Mouse (Mus musculus): ENCODE data around the gene 1700018B08Rik. TPM values are rescaled to one million over a fixed set of nuclear protein-coding genes. Genes with fewer than 3 reads are reported as not detected.

1700018B08Rik gene
- polyA plus RNA-seq, 1 experiment, result not detected

DNA sequence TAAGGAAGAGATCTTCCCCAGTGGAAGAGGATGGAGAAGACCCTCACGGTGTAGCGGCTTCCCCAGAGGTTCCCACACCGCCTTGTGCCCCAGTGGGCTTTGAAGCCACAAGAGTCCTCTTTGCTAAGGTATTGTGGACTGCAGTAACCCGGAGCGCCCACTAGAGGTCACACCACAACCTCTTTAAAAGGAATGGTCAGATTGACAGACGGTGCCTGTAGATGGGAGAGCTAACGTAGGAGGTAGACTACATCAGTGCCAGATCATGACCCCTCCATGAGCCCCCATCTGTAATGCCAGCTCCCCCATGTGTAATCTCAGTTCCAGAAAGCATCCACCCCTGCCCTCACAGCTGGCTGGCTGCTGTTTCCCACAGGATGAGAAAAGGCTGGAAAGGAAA lies 3.0 kb upstream of the 1700018B08Rik start:
- no peak overlapping the region for H3K9ac ChIP-seq (ENCODE audit: low read depth, poor library complexity, severe bottlenecking)
- no peaks in the 10 kb centered on the region for H3K27me3 ChIP-seq (ENCODE audit: control insufficient read depth, insufficient read depth, low read length, poor library complexity, severe bottlenecking)
- no peak overlapping the region for H3K4me3 ChIP-seq (ENCODE audit: low read depth, low read length)
- H3K4me1 ChIP-seq (ENCODE audit: control insufficient read depth, insufficient read depth, low read length), result no peaks in the 10 kb centered on the region
- H3K9me3 ChIP-seq (replicated peaks; ENCODE audit: control insufficient read depth, insufficient read depth, low read length, poor library complexity, severe bottlenecking), result no peaks in the 10 kb centered on the region
- TF ChIP-seq EP300 (IDR thresholded peaks at IDR 0.05; ENCODE audit: insufficient read depth, low read depth, low read length), result no peak
- peak; percentile 70 for TF ChIP-seq CTCF (IDR thresholded peaks at IDR 0.05; ENCODE audit: low read depth, low read length)
- no peak for TF ChIP-seq POLR2A (IDR thresholded peaks at IDR 0.05; ENCODE audit: insufficient read depth, low read length)
- no peak overlapping the region for H3K27ac ChIP-seq (ENCODE audit: insufficient read depth, low read length)
- 0 out of 2 replicates have a peak, but pooled peaks cover 4% of the 10 kb centered on the region for H3K36me3 ChIP-seq (ENCODE audit: control insufficient read depth, insufficient read depth, low read length, poor library complexity, severe bottlenecking)

DNA sequence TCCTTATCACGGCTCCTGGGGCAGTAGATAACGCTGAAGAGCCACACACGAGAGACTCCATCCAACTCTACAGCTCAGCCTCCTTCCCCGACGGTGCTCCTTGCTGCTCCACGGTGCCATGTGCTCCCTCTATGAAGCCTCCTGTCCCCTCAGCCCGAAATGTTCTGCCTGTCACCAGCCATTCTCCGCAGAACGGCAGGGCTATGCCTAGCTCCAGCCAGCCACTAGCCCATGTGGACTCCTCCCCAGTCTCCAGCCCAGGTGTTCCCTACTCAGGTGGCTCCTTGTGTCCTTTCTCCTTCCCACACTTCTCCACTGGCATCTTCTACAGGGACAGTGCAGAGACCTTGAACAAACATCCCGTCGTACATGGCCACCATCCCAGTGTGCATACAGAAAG lies 816 bp upstream of the 1700018B08Rik start:
- no peak overlapping the region for H3K9ac ChIP-seq (ENCODE audit: low read depth, poor library complexity, severe bottlenecking)
- no peaks in the 10 kb centered on the region for H3K4me1 ChIP-seq (ENCODE audit: control insufficient read depth, insufficient read depth, low read length)
- H3K27me3 ChIP-seq (ENCODE audit: control insufficient read depth, insufficient read depth, low read length, poor library complexity, severe bottlenecking), result no peaks in the 10 kb centered on the region
- no peaks in the 10 kb centered on the region for H3K36me3 ChIP-seq (ENCODE audit: control insufficient read depth, insufficient read depth, low read length, poor library complexity, severe bottlenecking)
- no peak overlapping the region for H3K27ac ChIP-seq (ENCODE audit: insufficient read depth, low read length)
- no peaks in the 10 kb centered on the region for H3K9me3 ChIP-seq (replicated peaks; ENCODE audit: control insufficient read depth, insufficient read depth, low read length, poor library complexity, severe bottlenecking)
- no peak overlapping the region for H3K4me3 ChIP-seq (ENCODE audit: low read depth, low read length)
- TF ChIP-seq POLR2A (IDR thresholded peaks at IDR 0.05; ENCODE audit: insufficient read depth, low read length) (no peak), EP300 (IDR thresholded peaks at IDR 0.05; ENCODE audit: insufficient read depth, low read depth, low read length) (no peak), CTCF (IDR thresholded peaks at IDR 0.05; ENCODE audit: low read depth, low read length) (no peak)

DNA sequence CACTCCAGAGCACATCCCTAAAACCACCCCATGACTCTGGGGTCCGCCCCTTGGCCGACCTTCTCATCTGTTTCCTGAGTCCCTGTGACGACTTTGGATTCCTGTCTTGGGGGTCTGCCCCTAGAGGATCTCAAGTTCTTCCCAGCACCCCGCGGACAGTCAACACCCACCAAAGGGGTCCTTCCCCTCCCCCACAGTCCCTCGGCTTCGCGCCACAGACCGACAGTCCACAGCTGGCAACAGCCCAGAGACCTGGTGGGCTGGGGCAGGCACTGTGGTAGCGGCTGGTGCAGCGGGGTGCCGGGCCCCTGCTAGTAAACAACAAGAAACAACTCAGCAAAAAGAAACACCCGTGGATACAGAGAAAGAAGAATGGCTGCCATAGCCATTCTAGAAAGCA lies 1.2 kb downstream of the 1700018B08Rik start:
- no peaks in the 10 kb centered on the region for H3K9me3 ChIP-seq (replicated peaks; ENCODE audit: control insufficient read depth, insufficient read depth, low read length, poor library complexity, severe bottlenecking)
- no peak for TF ChIP-seq EP300 (IDR thresholded peaks at IDR 0.05; ENCODE audit: insufficient read depth, low read depth, low read length)
- TF ChIP-seq CTCF (IDR thresholded peaks at IDR 0.05; ENCODE audit: low read depth, low read length), result no peak
- TF ChIP-seq POLR2A (IDR thresholded peaks at IDR 0.05; ENCODE audit: insufficient read depth, low read length), result no peak
- no peak overlapping the region for H3K27ac ChIP-seq (ENCODE audit: insufficient read depth, low read length)
- no peaks in the 10 kb centered on the region for H3K36me3 ChIP-seq (ENCODE audit: control insufficient read depth, insufficient read depth, low read length, poor library complexity, severe bottlenecking)
- H3K4me1 ChIP-seq (ENCODE audit: control insufficient read depth, insufficient read depth, low read length), result no peaks in the 10 kb centered on the region
- no peaks in the 10 kb centered on the region for H3K27me3 ChIP-seq (ENCODE audit: control insufficient read depth, insufficient read depth, low read length, poor library complexity, severe bottlenecking)
- no peak overlapping the region for H3K9ac ChIP-seq (ENCODE audit: low read depth, poor library complexity, severe bottlenecking)
- no peak overlapping the region for H3K4me3 ChIP-seq (ENCODE audit: low read depth, low read length)

DNA sequence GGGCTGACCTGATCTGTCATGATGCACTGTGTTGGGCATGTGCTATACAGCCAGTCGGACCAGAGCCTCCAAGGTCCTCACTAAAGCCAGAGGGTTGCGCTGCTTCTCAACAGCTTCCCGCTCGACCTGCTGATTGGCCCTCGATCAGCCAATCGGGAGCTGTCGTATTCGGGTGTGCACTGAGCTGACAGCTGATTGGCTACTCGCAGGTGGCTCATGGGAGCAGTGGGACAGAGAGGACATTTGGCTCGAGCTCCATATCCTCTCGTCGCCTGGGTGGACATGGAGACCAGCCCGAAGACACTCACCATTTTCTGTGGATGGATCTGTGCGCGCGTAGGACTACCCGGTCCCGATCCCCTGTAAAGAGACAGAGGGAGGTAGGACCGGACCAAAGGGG lies 2.3 kb downstream of the 1700018B08Rik start:
- H3K27ac ChIP-seq (ENCODE audit: insufficient read depth, low read length), result no peak overlapping the region
- no peaks in the 10 kb centered on the region for H3K9me3 ChIP-seq (replicated peaks; ENCODE audit: control insufficient read depth, insufficient read depth, low read length, poor library complexity, severe bottlenecking)
- no peaks in the 10 kb centered on the region for H3K4me1 ChIP-seq (ENCODE audit: control insufficient read depth, insufficient read depth, low read length)
- no peak overlapping the region for H3K9ac ChIP-seq (ENCODE audit: low read depth, poor library complexity, severe bottlenecking)
- no peak overlapping the region; the same call in 1 of the 2 replicates for H3K4me3 ChIP-seq (ENCODE audit: low read depth, low read length)
- H3K36me3 ChIP-seq (ENCODE audit: control insufficient read depth, insufficient read depth, low read length, poor library complexity, severe bottlenecking), result no peaks in the 10 kb centered on the region
- no peaks in the 10 kb centered on the region for H3K27me3 ChIP-seq (ENCODE audit: control insufficient read depth, insufficient read depth, low read length, poor library complexity, severe bottlenecking)
- no peak for TF ChIP-seq EP300 (IDR thresholded peaks at IDR 0.05; ENCODE audit: insufficient read depth, low read depth, low read length)
- no peak for TF ChIP-seq CTCF (IDR thresholded peaks at IDR 0.05; ENCODE audit: low read depth, low read length)
- TF ChIP-seq POLR2A (IDR thresholded peaks at IDR 0.05; ENCODE audit: insufficient read depth, low read length), result no peak

DNA sequence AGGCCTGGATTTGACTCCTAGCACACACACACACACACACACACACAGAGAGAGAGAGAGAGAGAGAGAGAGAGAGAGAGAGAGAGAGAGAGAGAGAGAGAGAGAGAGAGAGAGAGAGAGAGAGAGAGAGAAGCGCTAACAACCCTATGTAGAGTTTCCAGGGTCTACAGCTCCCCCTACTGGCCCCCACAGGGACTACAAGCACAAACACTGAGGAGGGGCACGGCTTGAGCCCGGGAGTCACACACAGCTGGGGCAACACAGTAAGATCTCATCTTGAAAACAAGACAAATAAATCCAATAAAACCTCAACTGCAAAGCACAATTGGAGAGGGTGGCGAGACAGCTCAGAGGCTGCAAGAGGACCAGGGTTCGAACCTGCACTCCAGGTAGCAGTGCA lies 11.7 kb downstream of the 1700018B08Rik start:
- no peak overlapping the region for H3K4me3 ChIP-seq (ENCODE audit: low read depth, low read length)
- TF ChIP-seq EP300 (IDR thresholded peaks at IDR 0.05; ENCODE audit: insufficient read depth, low read depth, low read length) (no peak), POLR2A (IDR thresholded peaks at IDR 0.05; ENCODE audit: insufficient read depth, low read length) (no peak), CTCF (IDR thresholded peaks at IDR 0.05; ENCODE audit: low read depth, low read length) (peak; percentile 62)
- H3K27me3 ChIP-seq (ENCODE audit: control insufficient read depth, insufficient read depth, low read length, poor library complexity, severe bottlenecking), result no peaks in the 10 kb centered on the region
- no peak overlapping the region for H3K9ac ChIP-seq (ENCODE audit: low read depth, poor library complexity, severe bottlenecking)
- H3K9me3 ChIP-seq (replicated peaks; ENCODE audit: control insufficient read depth, insufficient read depth, low read length, poor library complexity, severe bottlenecking), result no peaks in the 10 kb centered on the region
- no peak overlapping the region for H3K27ac ChIP-seq (ENCODE audit: insufficient read depth, low read length)
- H3K36me3 ChIP-seq (ENCODE audit: control insufficient read depth, insufficient read depth, low read length, poor library complexity, severe bottlenecking), result no peaks in the 10 kb centered on the region
- no peaks in the 10 kb centered on the region for H3K4me1 ChIP-seq (ENCODE audit: control insufficient read depth, insufficient read depth, low read length)

DNA sequence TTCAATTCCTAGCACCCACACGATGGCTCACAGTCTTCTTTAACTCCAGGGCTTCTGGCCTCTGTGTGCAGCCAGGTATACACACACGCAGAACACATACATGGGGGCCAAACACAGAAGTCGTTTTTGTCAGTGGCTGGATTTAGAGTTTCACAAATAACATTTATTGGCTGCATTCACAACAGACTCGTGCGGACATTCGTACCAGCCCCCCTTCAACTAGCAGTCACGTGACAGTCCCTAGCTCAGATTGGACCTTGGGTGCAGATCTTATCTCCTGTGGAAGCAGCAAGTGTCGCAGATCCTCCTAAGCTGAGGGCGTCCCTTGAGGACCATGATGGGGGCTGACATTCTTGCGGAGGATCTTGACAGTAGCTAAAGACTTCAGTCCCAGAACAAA lies 13.5 kb downstream of the 1700018B08Rik start:
- Histone ChIP-seq H3K27ac (ENCODE audit: insufficient read depth, low read length) (no peak overlapping the region), H3K36me3 (ENCODE audit: control insufficient read depth, insufficient read depth, low read length, poor library complexity, severe bottlenecking) (no peaks in the 10 kb centered on the region), H3K4me3 (ENCODE audit: low read depth, low read length) (no peak overlapping the region), H3K9me3 (replicated peaks; ENCODE audit: control insufficient read depth, insufficient read depth, low read length, poor library complexity, severe bottlenecking) (no peaks in the 10 kb centered on the region), H3K27me3 (ENCODE audit: control insufficient read depth, insufficient read depth, low read length, poor library complexity, severe bottlenecking) (no peaks in the 10 kb centered on the region), H3K9ac (ENCODE audit: low read depth, poor library complexity, severe bottlenecking) (no peak overlapping the region), H3K4me1 (ENCODE audit: control insufficient read depth, insufficient read depth, low read length) (no peaks in the 10 kb centered on the region)
- TF ChIP-seq CTCF (IDR thresholded peaks at IDR 0.05; ENCODE audit: low read depth, low read length) (no peak), EP300 (IDR thresholded peaks at IDR 0.05; ENCODE audit: insufficient read depth, low read depth, low read length) (no peak)
